Mouse (Mus musculus) heart, embryonic 10.5 days (tissue): ENCODE measurements around the gene Col24a1. TPM values are rescaled to one million over a fixed set of nuclear protein-coding genes. Genes with fewer than 3 reads are reported as not detected.

Experiments
- DNase-seq: peaks from one replicate; pipeline ENCODE4 v3.0.0-alpha.2; 2017; ENCODE audit warnings: low spot score
- H3K27ac ChIP-seq: fragments of 300-500 bp; sonication (generic); 2 replicates; pipeline ENCODE4 v1.5.1; 2016; ENCODE audit warnings: mild to moderate bottlenecking
- H3K27me3 ChIP-seq: fragments of 300-500 bp; sonication (generic); 2 replicates; pipeline ENCODE4 v1.6.1; 2016; ENCODE audit warnings: mild to moderate bottlenecking; ENCODE audit not compliant: poor library complexity, insufficient read depth, severe bottlenecking
- H3K36me3 ChIP-seq: fragments of 300-500 bp; sonication (generic); 2 replicates; pipeline ENCODE4 v1.6.1; 2016; ENCODE audit warnings: mild to moderate bottlenecking, moderate library complexity
- H3K4me1 ChIP-seq: fragments of 300-500 bp; sonication (generic); 2 replicates; pipeline ENCODE4 v1.6.1; 2016; ENCODE audit warnings: mild to moderate bottlenecking
- H3K4me3 ChIP-seq: fragments of 300-500 bp; sonication (generic); 2 replicates; pipeline ENCODE4 v1.5.1; 2016; ENCODE audit warnings: mild to moderate bottlenecking, moderate library complexity
- H3K9me3 ChIP-seq: fragments of 300-500 bp; sonication (generic); 2 replicates; pipeline ENCODE4 v1.6.1; 2016; ENCODE audit warnings: mild to moderate bottlenecking, moderate library complexity
- WGBS: fragments of 180-500 bp; shearing (Covaris S2); methylation state at CpG from one replicate; pipeline ENCODE4 v1.1.7; 2016; 5-methylcytosine and 5-hydroxymethylcytosine counted together
- polyA plus RNA-seq: library from polyadenylated mRNA; unstranded; fragments of >200 nt; fragmentation: Nextera tagmentation; extraction: Ambion mirVana; gene quantifications from 2 replicates; pipeline ENCODE4 v1.2.1, GENCODE M21; 2016

The Col24a1 gene
- polyA plus RNA-seq, 1 experiment from 2014 or later: 0.34 TPM

GRCm38 (mm10) chr3:145600801-145601200 is 308.5 kb downstream of the Col24a1 start:
- DNase-seq: no peak
- no peak overlapping the region for H3K27ac ChIP-seq
- H3K36me3 ChIP-seq: peaks cover 66% of the 10 kb centered on the region
- WGBS: 62% methylated on average over 6 of the region's 6 CpGs
- no peaks in the 10 kb centered on the region for H3K27me3 ChIP-seq
- peaks cover 10% of the 10 kb centered on the region; the same call in 1 of the 2 replicates for H3K4me1 ChIP-seq
- no peak overlapping the region for H3K4me3 ChIP-seq
- no peaks in the 10 kb centered on the region for H3K9me3 ChIP-seq

GRCm38 (mm10) chr3:145601345-145601744 is 309.1 kb downstream of the Col24a1 start:
- 81% methylated on average over 6 of the region's 6 CpGs for WGBS
- no peak overlapping the region for H3K27ac ChIP-seq
- peaks cover 62% of the 10 kb centered on the region for H3K36me3 ChIP-seq

More at GRCm38 (mm10) chr3:145601345-145601744, 309.1 kb downstream of the Col24a1 start:
- no peak for DNase-seq
- Histone ChIP-seq H3K4me3 (no peak overlapping the region), H3K4me1 (peaks cover 10% of the 10 kb centered on the region; the same call in 1 of the 2 replicates), H3K27me3 (no peaks in the 10 kb centered on the region), H3K9me3 (no peaks in the 10 kb centered on the region)

Other genes starting within 250 kb of the Col24a1 start
- gene Clca2, start 193.0 kb upstream of the Col24a1 start, polyA plus RNA-seq: 0.11 TPM in 1 of 2 replicates, not detected in the other
- 14.1 and 14.7 TPM in 2 replicates for gene Odf2l, start 173.9 kb upstream of the Col24a1 start, polyA plus RNA-seq